Mouse (Mus musculus) liver, embryonic 15.5 days (tissue): Measurements from ENCODE around the gene Mt3. TPM values are rescaled to one million over a fixed set of nuclear protein-coding genes. Genes with fewer than 3 reads are reported as not detected.
"Not testable (repeated sequence)": the region's sequence is repeated elsewhere in the genome, so short reads cannot be mapped to it uniquely, and the experiment has no call there.

Experiments
- ATAC-seq: fragments of 200-750 bp; cut with Nextera tagmentation; 2 replicates; pipeline ENCODE4 v1.8.0; 2017; ENCODE audit warnings: moderate number of reproducible peaks, mild to moderate bottlenecking, moderate library complexity; ENCODE audit not compliant: insufficient read depth
- H3K27ac ChIP-seq: fragments of 300-500 bp; sonication (generic); replicated peaks from 2 replicates; pipeline ENCODE4 v1.5.1; 2015; ENCODE audit warnings: mild to moderate bottlenecking, inconsistent platforms
- H3K27me3 ChIP-seq: fragments of 300-500 bp; sonication (generic); 2 replicates; pipeline ENCODE4 v1.6.1; 2015; ENCODE audit warnings: mild to moderate bottlenecking, inconsistent platforms
- H3K36me3 ChIP-seq: fragments of 300-500 bp; sonication (generic); replicated peaks from 2 replicates; pipeline ENCODE4 v1.6.1; 2015; ENCODE audit warnings: moderate library complexity, mild to moderate bottlenecking, inconsistent platforms
- H3K4me1 ChIP-seq: fragments of 300-500 bp; sonication (generic); replicated peaks from 2 replicates; pipeline ENCODE4 v1.6.1; 2015; ENCODE audit warnings: inconsistent platforms
- H3K4me2 ChIP-seq: fragments of 300-500 bp; sonication (generic); 2 replicates; pipeline ENCODE4 v1.6.1; 2015; ENCODE audit warnings: moderate library complexity, mild to moderate bottlenecking, inconsistent platforms
- H3K4me3 ChIP-seq: fragments of 300-500 bp; sonication (generic); replicated peaks from 2 replicates; pipeline ENCODE4 v1.5.1; 2015; ENCODE audit warnings: mild to moderate bottlenecking, inconsistent platforms
- H3K9ac ChIP-seq: fragments of 300-500 bp; sonication (generic); 2 replicates; pipeline ENCODE4 v1.6.1; 2015; ENCODE audit warnings: moderate library complexity, mild to moderate bottlenecking, inconsistent platforms
- H3K9me3 ChIP-seq: fragments of 300-500 bp; sonication (generic); replicated peaks from 2 replicates; pipeline ENCODE4 v1.6.1; 2016; ENCODE audit warnings: inconsistent platforms
- WGBS: fragments of 180-500 bp; shearing (Covaris S2); methylation state at CpG from one replicate; pipeline ENCODE4 v1.1.7; 2015; ENCODE audit warnings: mixed read lengths; ENCODE audit not compliant: insufficient replicate concordance; 5-methylcytosine and 5-hydroxymethylcytosine counted together
- polyA plus RNA-seq: library from polyadenylated mRNA; unstranded; fragments of >200 nt; fragmentation: Nextera tagmentation; extraction: Ambion mirVana; gene quantifications from 2 replicates; pipeline ENCODE4 v1.2.1, GENCODE M21; 2015

Mt3 gene
- polyA plus RNA-seq, 1 experiment from 2014 or later, result not detected

GRCm38 (mm10) chr8:94150925-94151324, 1.5 kb upstream of the Mt3 start:
- peaks cover 71% of the 10 kb centered on the region for H3K27me3 ChIP-seq
- 47% methylated on average over 5 of the region's 5 CpGs for WGBS
- H3K4me2 ChIP-seq, result peak overlapping the region; percentile 50
- H3K9ac ChIP-seq, result 0 out of 2 replicates have a peak overlapping the region, but pooled peaks have one; percentile 2
- H3K36me3 ChIP-seq, result no peaks in the 10 kb centered on the region
- H3K4me1 ChIP-seq, result peaks cover 37% of the 10 kb centered on the region
- peak; percentile 82 for ATAC-seq
- H3K9me3 ChIP-seq, result no peaks in the 10 kb centered on the region
- H3K4me3 ChIP-seq, result no peak overlapping the region
- peak overlapping the region; percentile 82 for H3K27ac ChIP-seq

GRCm38 (mm10) chr8:94153451-94153850, 1.0 kb downstream of the Mt3 start:
- H3K9ac ChIP-seq, result no peak overlapping the region
- peaks cover 37% of the 10 kb centered on the region for H3K4me1 ChIP-seq
- H3K27me3 ChIP-seq, result peaks cover 69% of the 10 kb centered on the region
- no peak overlapping the region for H3K4me2 ChIP-seq
- H3K9me3 ChIP-seq, result no peaks in the 10 kb centered on the region
- no peak overlapping the region for H3K27ac ChIP-seq
- H3K4me3 ChIP-seq, result no peak overlapping the region
- 33% methylated on average over 7 of the region's 7 CpGs for WGBS
- no peaks in the 10 kb centered on the region for H3K36me3 ChIP-seq
- ATAC-seq, result no peak

DNA sequence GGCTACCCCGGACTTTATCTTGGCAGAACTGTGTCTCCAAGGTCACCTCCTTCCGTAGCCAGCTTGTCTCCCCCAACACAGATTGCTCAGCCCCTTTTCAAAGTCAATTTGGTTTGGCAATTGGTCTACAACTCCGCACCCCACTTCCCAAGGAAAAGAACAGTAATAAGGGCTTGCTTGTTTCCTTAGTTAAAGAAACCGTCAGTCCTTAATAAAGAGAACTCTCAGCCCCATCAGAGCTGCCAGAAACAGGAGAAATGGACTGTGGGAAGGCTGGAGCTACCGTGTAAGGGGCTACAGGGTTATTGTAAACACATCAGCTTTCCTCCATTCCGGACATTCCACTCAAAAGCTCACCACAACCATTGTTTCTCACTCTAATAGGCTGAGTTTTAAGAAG, 2.1 kb downstream of the Mt3 start:
- Histone ChIP-seq H3K36me3 (no peaks in the 10 kb centered on the region), H3K27ac (no peak overlapping the region), H3K4me3 (no peak overlapping the region), H3K27me3 (peaks cover 66% of the 10 kb centered on the region), H3K4me1 (peaks cover 35% of the 10 kb centered on the region), H3K9me3 (no peaks in the 10 kb centered on the region), H3K9ac (no peak overlapping the region), H3K4me2 (no peak overlapping the region)
- WGBS, result 35% methylated on average over 6 of the region's 6 CpGs
- ATAC-seq, result no peak

DNA sequence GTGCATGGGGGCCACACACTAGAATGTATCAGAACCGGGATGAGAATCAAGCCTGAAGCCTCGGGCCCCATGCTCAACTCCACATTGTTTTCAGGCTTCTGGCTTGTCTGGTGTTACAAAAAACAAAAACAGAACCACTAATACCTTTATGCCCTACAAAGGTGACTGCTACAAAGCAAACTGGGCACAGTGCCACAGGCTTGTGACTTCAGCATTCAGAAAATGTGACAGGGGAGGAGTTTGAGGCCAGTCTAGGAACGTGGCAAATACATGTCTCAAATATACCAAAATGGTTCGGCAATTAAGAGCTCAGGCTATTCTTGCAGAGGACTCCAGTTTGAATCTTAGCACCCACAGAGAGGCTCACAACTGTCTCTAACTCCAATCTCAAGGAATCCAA, 3.7 kb downstream of the Mt3 start:
- H3K9me3 ChIP-seq, result no peaks in the 10 kb centered on the region
- H3K9ac ChIP-seq, result no peak overlapping the region
- 59% methylated on average over 4 of the region's 4 CpGs for WGBS
- no peak for ATAC-seq
- H3K4me3 ChIP-seq, result no peak overlapping the region
- no peak overlapping the region for H3K4me2 ChIP-seq
- H3K4me1 ChIP-seq, result peaks cover 22% of the 10 kb centered on the region
- H3K36me3 ChIP-seq, result no peaks in the 10 kb centered on the region
- peaks cover 66% of the 10 kb centered on the region for H3K27me3 ChIP-seq
- no peak overlapping the region for H3K27ac ChIP-seq

DNA sequence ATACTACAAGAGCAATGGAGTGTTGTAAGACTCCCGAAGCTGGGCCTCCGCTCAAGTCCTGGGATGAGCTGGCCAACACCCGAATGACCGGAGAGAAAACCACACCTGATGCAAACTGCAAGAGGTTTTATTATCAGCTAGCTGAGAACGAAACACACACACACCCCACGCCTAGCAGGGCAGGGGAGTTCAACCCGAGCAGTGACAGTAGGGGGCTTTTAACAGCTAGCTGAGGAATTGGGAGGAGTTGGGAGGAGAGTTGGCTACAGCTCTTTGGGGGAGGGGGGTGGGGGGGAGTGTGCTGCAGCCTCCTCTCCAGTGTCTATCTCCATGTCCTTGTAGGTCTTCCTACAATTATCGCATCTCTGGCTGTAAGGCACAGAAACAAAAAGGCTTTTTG, 13.4 kb downstream of the Mt3 start:
- WGBS, result 51% methylated on average over 8 of the region's 8 CpGs
- H3K9ac ChIP-seq, H3K4me3 ChIP-seq, H3K9me3 ChIP-seq, H3K36me3 ChIP-seq, ATAC-seq, H3K4me2 ChIP-seq, H3K27ac ChIP-seq: not testable (repeated sequence)
- Histone ChIP-seq H3K27me3 (peaks cover 17% of the 10 kb centered on the region), H3K4me1 (peaks cover 34% of the 10 kb centered on the region)

DNA sequence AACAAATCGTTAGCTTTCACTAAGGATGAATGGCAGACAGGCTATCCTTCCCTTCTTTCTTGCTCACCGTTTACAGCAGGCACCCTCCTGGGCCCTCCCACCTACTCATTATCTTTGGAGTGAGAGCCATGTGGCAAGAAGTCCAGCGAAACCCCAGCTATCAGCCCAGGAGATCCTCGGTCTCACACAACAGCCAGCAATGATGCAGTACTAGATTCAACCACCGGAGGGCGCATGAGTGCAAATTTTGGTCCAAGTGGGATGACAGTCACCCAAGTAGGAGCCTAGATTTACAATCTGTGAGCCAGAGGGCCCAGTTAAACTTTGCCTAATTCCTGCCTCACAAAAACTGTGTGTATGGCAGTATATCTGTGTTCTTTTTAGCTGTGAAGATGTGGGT, 14.8 kb downstream of the Mt3 start:
- ATAC-seq, result no peak
- no peaks in the 10 kb centered on the region for H3K9me3 ChIP-seq
- no peak overlapping the region for H3K27ac ChIP-seq
- WGBS, result 6% methylated on average over 6 of the region's 6 CpGs
- peak overlapping the region; percentile 42 for H3K4me2 ChIP-seq
- peaks cover 20% of the 10 kb centered on the region for H3K27me3 ChIP-seq
- no peak overlapping the region for H3K4me3 ChIP-seq
- no peak overlapping the region for H3K9ac ChIP-seq
- H3K4me1 ChIP-seq, result peaks cover 48% of the 10 kb centered on the region
- no peaks in the 10 kb centered on the region for H3K36me3 ChIP-seq

DNA sequence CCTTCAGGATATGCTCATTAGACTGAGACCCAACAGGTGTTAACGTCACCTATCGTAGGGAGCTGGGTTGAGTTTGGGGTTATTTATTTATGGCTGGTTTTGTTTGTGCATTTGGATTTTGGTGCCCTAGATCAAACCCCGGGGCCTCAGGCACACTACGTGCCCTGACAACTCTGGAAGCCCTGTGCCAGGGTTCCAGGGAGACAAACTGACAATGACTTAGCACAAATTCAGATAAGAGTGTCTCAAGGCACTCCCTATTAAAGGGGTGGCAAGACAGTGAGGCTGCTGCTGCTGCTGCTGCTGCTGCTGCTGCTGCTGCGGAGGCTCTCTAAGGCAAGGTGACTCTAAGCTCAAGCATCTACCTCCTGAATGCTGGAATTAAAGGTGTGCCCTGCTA, 17.1 kb downstream of the Mt3 start:
- no peaks in the 10 kb centered on the region for H3K36me3 ChIP-seq
- peak overlapping the region; percentile 88 for H3K4me2 ChIP-seq
- 0 out of 2 replicates have a peak, but pooled peaks cover 7% of the 10 kb centered on the region for H3K27me3 ChIP-seq
- H3K9me3 ChIP-seq, result no peaks in the 10 kb centered on the region
- H3K4me3 ChIP-seq, result peak overlapping the region; percentile 71
- peak overlapping the region; percentile 54 for H3K9ac ChIP-seq
- peak overlapping the region; percentile 99 for H3K27ac ChIP-seq
- peaks cover 55% of the 10 kb centered on the region for H3K4me1 ChIP-seq
- ATAC-seq, result peak; percentile 49
- 44% methylated on average over 5 of the region's 5 CpGs for WGBS

DNA sequence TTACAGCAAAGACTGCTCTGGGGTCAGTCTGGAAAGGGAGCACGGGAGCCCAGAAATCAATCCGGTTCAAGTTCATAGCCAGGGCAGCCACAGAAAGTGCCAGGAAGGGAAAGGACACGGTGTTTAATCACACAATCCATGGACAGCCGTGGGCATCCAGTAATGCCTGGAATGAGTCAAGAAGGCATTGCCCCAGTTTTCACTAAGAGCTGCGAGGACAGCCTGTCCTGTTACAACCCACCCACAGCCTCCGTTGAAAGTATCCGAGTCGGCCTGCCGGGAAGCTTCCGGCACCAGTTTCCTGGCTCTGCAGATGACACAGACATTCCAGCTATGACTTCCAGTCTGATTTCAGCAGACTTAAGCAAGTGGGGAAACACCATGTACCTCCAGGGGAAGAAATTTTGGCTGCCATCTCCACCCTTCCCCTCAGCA, 18.9 kb downstream of the Mt3 start:
- WGBS, result 41% methylated on average over 10 of the region's 10 CpGs
- no peak for ATAC-seq
- H3K27me3 ChIP-seq, result 0 out of 2 replicates have a peak, but pooled peaks cover 7% of the 10 kb centered on the region

DNA sequence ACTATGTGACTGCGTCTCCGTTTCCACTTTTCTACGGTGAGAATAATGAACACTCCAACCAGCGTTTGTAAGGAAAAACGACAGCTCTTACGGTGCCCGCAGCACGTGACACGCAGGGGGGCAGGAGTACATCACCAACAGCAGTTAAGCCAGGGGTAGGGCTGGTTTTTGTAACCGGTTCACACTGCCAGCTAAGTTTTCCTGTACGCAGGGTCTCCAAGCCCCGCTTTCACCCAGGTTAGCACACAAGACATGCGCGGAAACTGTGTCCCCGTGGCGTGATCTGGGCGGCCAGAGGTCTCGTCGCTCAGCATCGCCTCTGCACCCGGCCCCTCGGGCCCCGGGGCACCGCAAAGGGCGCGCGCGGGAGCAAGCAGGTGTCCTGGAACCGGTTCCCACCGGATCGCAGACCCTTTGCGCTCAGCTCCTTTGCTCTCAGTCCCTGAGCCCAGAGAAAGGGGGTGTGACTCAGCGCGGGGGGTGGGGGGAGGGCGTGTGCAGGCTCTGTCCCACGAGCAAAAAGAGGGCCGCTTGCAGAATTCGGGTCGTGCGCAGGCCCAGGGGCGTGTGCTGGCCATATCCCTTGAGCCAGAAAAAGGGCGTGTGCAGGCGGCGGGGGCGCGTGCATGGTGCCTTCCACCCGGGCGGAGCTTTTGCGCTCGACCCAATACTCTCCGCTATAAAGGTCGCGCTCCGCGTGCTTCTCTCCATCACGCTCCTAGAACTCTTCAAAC, 19.8 kb downstream of the Mt3 start, which contains the start of gene Mt2:
Gene Mt2 (plus strand): TSS at position 590 of the 734 bp plus-strand sequence.
- peak within 1 kb of the TSS; percentile 88 for H3K4me2 ChIP-seq
- WGBS, result under 1% methylated on average over 56 of the region's 56 CpGs
- peak within 1 kb of the TSS; percentile 89 for H3K9ac ChIP-seq
- no peaks in the 10 kb centered on the region for H3K36me3 ChIP-seq
- peak; percentile 89 for ATAC-seq
- H3K27me3 ChIP-seq, result 0 out of 2 replicates have a peak, but pooled peaks cover 7% of the 10 kb centered on the region
- H3K27ac ChIP-seq, result peak within 1 kb of the TSS; percentile 99
- H3K4me1 ChIP-seq, result peaks cover 77% of the 10 kb centered on the region
- no peaks in the 10 kb centered on the region for H3K9me3 ChIP-seq
- H3K4me3 ChIP-seq, result peak within 1 kb of the TSS; percentile 71

More for the DNA sequence above, 18.9 kb downstream of the Mt3 start:
- peak overlapping the region; percentile 71 for H3K4me3 ChIP-seq
- no peaks in the 10 kb centered on the region for H3K9me3 ChIP-seq
- H3K27ac ChIP-seq, result peak overlapping the region; percentile 99
- H3K4me2 ChIP-seq, result peak overlapping the region; percentile 88
- peaks cover 71% of the 10 kb centered on the region for H3K4me1 ChIP-seq
- peak overlapping the region; percentile 79 for H3K9ac ChIP-seq
- H3K36me3 ChIP-seq, result no peaks in the 10 kb centered on the region

DNA sequence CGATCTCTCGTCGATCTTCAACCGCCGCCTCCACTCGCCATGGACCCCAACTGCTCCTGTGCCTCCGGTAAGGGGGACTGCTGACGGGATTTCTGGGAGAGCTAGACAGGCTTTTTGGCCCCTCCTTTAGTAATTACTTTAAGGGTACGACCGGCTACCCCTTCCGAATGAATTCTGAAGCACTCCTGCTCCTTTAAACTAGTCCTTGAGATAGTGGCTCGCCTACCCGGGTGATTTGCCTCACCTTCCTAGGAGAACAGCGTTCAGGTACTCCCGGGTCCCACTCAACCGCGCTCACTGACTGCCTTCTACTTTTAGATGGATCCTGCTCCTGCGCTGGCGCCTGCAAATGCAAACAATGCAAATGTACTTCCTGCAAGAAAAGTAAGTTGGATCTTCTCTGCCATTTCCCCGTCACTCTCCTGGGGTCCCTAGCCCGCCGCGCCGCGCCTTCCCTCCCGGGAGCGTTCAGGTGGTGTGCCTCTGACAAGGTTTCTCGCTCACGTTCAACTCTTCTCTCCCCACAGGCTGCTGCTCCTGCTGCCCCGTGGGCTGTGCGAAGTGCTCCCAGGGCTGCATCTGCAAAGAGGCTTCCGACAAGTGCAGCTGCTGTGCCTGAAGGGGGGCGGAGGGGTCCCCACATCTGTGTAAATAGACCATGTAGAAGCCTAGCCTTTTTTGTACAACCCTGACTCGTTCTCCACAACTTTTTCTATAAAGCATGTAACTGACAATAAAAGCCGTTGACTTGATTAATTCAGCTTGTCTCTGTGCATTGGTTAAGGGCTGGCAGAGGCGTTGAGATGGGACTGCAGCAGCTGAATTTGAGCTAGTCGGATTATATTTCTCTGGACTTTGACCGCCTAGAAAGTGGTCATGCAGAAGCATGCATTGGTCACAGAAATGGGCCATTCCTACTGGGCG, 20.7 kb downstream of the Mt3 start:
- Histone ChIP-seq H3K9ac (peak overlapping the region; percentile 89), H3K27ac (peak overlapping the region; percentile 99), H3K36me3 (no peaks in the 10 kb centered on the region), H3K9me3 (no peaks in the 10 kb centered on the region), H3K4me3 (peak overlapping the region; percentile 71), H3K4me1 (peaks cover 78% of the 10 kb centered on the region), H3K27me3 (0 out of 2 replicates have a peak, but pooled peaks cover 7% of the 10 kb centered on the region), H3K4me2 (peak overlapping the region; percentile 88)
- WGBS, result under 1% methylated on average over 39 of the region's 39 CpGs
- ATAC-seq, result peak; percentile 21; the same call in 1 of the 2 replicates
